Mouse (Mus musculus) testis, adult 2 months (tissue): Measurements from ENCODE around the gene Rnf19b.

Source experiments
- CTCF ChIP-seq: fragments of 200-500 bp; IDR thresholded peaks from 2 replicates; pipeline ENCODE4 v1.5.1; 2012; ENCODE audit warnings: low read depth, mild to moderate bottlenecking, inconsistent platforms, low read length, moderate library complexity; ENCODE audit not compliant: control insufficient read depth, insufficient read depth, insufficient replicate concordance
- POLR2A ChIP-seq: fragments of 200-500 bp; IDR thresholded peaks from 2 replicates; pipeline ENCODE4 v1.6.1; 2012; ENCODE audit warnings: low read depth, mild to moderate bottlenecking, inconsistent platforms, low read length, moderate library complexity; ENCODE audit not compliant: control insufficient read depth

DNA sequence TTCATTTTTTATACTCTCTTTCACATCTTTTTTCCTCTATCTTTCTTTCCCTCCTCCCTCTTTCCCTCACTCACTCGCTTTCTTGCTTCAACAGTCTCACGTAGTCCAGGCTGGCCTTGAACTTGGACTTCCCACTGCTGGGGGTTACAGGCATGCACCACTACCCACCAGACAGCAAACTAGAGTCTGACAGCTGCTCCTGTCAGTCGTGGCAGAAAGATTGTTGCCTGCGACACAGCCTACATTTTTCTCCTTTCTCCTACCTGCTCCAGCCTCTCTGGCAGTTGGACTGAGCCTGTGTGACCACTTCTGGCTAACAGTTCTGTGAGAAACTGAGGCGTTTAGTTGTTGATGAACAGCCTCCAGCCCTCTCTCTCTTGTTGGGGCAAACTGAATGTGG is 2.5 kb upstream of the Rnf19b start:
- no peak for TF ChIP-seq CTCF
- 0 out of 2 replicates have a peak, but pooled peaks have one; percentile 25 for TF ChIP-seq POLR2A
